Comparison of ENCODE assay signal across 24 mouse cellular contexts in the genomic region with DNA sequence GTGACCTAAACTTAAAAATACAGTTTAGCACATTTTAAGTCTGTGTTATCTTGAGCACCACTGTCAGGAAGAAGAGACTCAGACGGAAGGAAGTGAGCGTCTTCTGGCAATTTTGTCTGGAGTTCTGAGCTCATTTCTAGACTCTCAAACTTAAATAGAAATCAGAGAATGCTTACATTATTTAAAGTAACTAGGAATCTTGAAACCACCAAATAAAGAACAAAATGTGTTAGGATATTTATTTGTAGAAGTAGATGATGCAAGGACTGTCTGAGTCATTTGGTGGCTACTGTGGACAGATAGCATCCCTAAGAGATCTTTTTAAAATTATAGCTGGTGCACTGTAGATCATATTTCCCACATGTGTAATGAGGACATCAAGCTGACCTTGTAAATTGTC.
"Had no signal": no experiment of that assay in that cellular context is flagged by ENCODE, and none has a peak within 500 bp of the region (broad histone marks: within the 10 kb centered on the region; RNA-seq: fewer than 3 reads in every experiment).

No protein-coding gene starts in this region.

- H3K36me3 ChIP-seq: liver, embryonic 13.5 days; liver, embryonic 15.5 days; lung, embryonic 15.5 days; neural tube, embryonic 12.5 days; stomach, embryonic 15.5 days had no signal

- H3K4me2 ChIP-seq: liver, embryonic 13.5 days; liver, embryonic 15.5 days; lung, embryonic 15.5 days; midbrain, embryonic 11.5 days; neural tube, embryonic 12.5 days; stomach, embryonic 15.5 days had no signal

- H3K9ac ChIP-seq: liver, embryonic 13.5 days; liver, embryonic 15.5 days; liver, postnatal 0 days; lung, embryonic 15.5 days; neural tube, embryonic 12.5 days; stomach, embryonic 15.5 days had no signal

- H3K27ac ChIP-seq: liver, embryonic 13.5 days; liver, embryonic 15.5 days; lung, embryonic 15.5 days; macrophage; neural tube, embryonic 12.5 days; stomach, embryonic 15.5 days; stomach, postnatal 0 days had no signal

- H3K27me3 ChIP-seq: liver, embryonic 13.5 days; liver, embryonic 15.5 days; lung, embryonic 15.5 days; megakaryocyte, embryonic 14.5 days; neural tube, embryonic 12.5 days; stomach, embryonic 15.5 days had no signal

- H3K4me3 ChIP-seq: liver, embryonic 13.5 days; liver, embryonic 15.5 days; lung, embryonic 15.5 days; megakaryocyte, embryonic 14.5 days; neural tube, embryonic 12.5 days; stomach, embryonic 15.5 days had no signal

- H3K4me1 ChIP-seq: liver, embryonic 13.5 days; liver, embryonic 15.5 days; lung, embryonic 15.5 days; neural tube, embryonic 12.5 days; stomach, embryonic 15.5 days had no signal

- ATAC-seq: liver, postnatal 0 days; lung, postnatal 0 days; midbrain, embryonic 16.5 days had no signal

- DNase-seq: liver, embryonic 13.5 days; liver, postnatal 0 days; lung, adult 2 months; lung, postnatal 14 days; lung, postnatal 36 days; midbrain, embryonic 14.5 days; retina, postnatal 1 day; right cerebral cortex, adult 18-20 months; right cerebral cortex, postnatal 25 days; right cerebral cortex, postnatal 4 days; spleen, adult 18-20 months; thymus, adult 18-20 months; thymus, postnatal 14 days; thymus, postnatal 36 days had no signal

- H3K9me3 ChIP-seq: liver, embryonic 13.5 days; liver, embryonic 15.5 days; lung, embryonic 15.5 days; megakaryocyte, embryonic 14.5 days; neural tube, embryonic 12.5 days; stomach, embryonic 15.5 days had no signal
